Mouse (Mus musculus) limb, embryonic 14.5 days (tissue): ENCODE data around the gene Adrb1. TPM values are rescaled to one million over a fixed set of nuclear protein-coding genes. Genes with fewer than 3 reads are reported as not detected.

Source experiments
- ATAC-seq: fragments of 200-750 bp; cut with Nextera tagmentation; 2 replicates; pipeline ENCODE4 v1.8.0; 2017; ENCODE audit warnings: low read depth, moderate number of reproducible peaks, moderate TSS enrichment; ENCODE audit not compliant: low FRiP score
- DNase-seq: peaks from one replicate; pipeline ENCODE4 v3.0.0-alpha.2; 2015; ENCODE audit warnings: low spot score
- H3K27ac ChIP-seq: fragments of 300-500 bp; sonication (generic); replicated peaks from 2 replicates; pipeline ENCODE4 v1.5.1; 2014; ENCODE audit warnings: low read depth, mild to moderate bottlenecking, low read length, moderate library complexity, mixed read lengths
- H3K27me3 ChIP-seq: fragments of 300-500 bp; sonication (generic); 2 replicates; pipeline ENCODE4 v1.6.1; 2014; ENCODE audit warnings: low read length, mixed read lengths; ENCODE audit not compliant: control insufficient read depth, insufficient read depth
- H3K36me3 ChIP-seq: fragments of 300-500 bp; sonication (generic); 2 replicates; pipeline ENCODE4 v1.6.1; 2014; ENCODE audit warnings: mild to moderate bottlenecking, low read length, moderate library complexity, mixed read lengths; ENCODE audit not compliant: control insufficient read depth, insufficient read depth
- H3K4me1 ChIP-seq: fragments of 300-500 bp; sonication (generic); 2 replicates; pipeline ENCODE4 v1.6.1; 2014; ENCODE audit warnings: antibody characterized with exemption, low read length, mixed read lengths; ENCODE audit not compliant: control insufficient read depth, insufficient read depth
- H3K4me2 ChIP-seq: fragments of 300-500 bp; sonication (generic); replicated peaks from 2 replicates; pipeline ENCODE4 v1.6.1; 2014; ENCODE audit warnings: low read depth, mild to moderate bottlenecking, low read length, moderate library complexity; ENCODE audit not compliant: severe bottlenecking
- H3K4me3 ChIP-seq: fragments of 300-500 bp; sonication (generic); replicated peaks from 2 replicates; pipeline ENCODE4 v1.5.1; 2014; ENCODE audit warnings: low read length
- H3K9ac ChIP-seq: fragments of 300-500 bp; sonication (generic); 2 replicates; pipeline ENCODE4 v1.6.1; 2014; ENCODE audit warnings: mild to moderate bottlenecking, low read depth, low read length, moderate library complexity; ENCODE audit not compliant: severe bottlenecking
- H3K9me3 ChIP-seq: fragments of 300-500 bp; sonication (generic); 2 replicates; pipeline ENCODE4 v1.6.1; 2016; ENCODE audit warnings: low read length; ENCODE audit not compliant: control insufficient read depth
- POLR2A ChIP-seq: fragments of 200-500 bp; IDR thresholded peaks from 2 replicates; pipeline ENCODE4 v1.8.0; 2012; ENCODE audit warnings: inconsistent platforms, mild to moderate bottlenecking, moderate library complexity, borderline replicate concordance; ENCODE audit not compliant: insufficient read depth, insufficient read length; ENCODE audit errors: extremely low read depth
- WGBS: fragments of 180-500 bp; shearing (Covaris S2); extraction: QIAGEN DNeasy Blood & Tissue Kit; methylation state at CpG from one replicate; pipeline ENCODE4 v1.1.7; 2014; 5-methylcytosine and 5-hydroxymethylcytosine counted together
- polyA plus RNA-seq, 2 experiments: library from polyadenylated mRNA; depleted of rRNA in 1 of 2; stranded (reverse) in 1 of 2; unstranded in 1 of 2; fragments of >200 nt; fragmentation: Nextera tagmentation in 1 of 2; extraction: Ambion mirVana in 1 of 2; gene quantifications; 2 replicates each; pipeline versions ENCODE4 v1.2.1 to v1.2.3; 2012 to 2014

Gene Adrb1
- polyA plus RNA-seq, 2 experiments = 1.3 to 1.7 TPM

DNA sequence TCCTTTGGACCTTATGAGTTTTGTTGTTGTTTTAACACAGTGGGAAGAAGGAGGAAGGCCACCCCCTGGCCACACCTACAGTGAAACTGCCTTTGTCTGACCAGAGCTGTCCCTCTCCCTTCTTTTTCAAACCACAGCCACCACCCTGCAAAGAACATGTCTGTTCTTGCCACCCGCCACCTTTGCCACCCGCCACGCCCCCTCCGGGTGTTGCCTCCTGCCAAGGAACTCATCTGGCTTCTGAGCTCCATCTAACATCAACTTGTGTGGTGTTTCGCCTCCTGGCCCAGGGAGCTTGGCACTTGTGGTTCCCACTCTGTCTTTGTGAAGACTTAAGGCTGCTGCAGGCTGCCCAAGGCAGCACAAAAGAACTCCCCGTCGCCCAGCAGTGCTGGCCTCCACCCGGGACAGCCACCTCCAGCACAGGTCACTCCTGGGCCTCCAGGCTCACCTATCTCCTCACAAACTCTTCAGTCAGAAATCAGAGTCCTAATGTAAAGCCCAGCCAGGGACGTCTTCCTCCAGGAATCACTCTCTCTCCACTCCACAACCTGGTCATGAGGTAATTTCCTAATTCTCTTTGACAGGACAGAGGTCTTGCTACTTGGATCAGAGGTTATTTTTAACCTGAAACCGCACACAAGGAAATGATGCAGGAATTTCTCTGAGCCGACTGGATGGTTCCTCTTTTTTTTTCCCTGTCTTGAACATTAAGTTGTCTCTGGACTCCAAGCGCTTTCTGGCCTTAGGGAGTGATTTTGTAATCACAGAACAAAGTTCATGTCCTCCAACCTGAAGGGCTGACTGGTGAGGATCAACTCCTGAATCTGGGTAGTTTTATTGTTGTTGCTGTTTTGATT is 18.5 kb upstream of the Adrb1 start:
- Histone ChIP-seq H3K4me3 (no peak overlapping the region), H3K27me3 (no peaks in the 10 kb centered on the region), H3K9me3 (no peaks in the 10 kb centered on the region), H3K4me1 (0 out of 2 replicates have a peak, but pooled peaks cover 2% of the 10 kb centered on the region), H3K9ac (no peak overlapping the region), H3K27ac (no peak overlapping the region), H3K36me3 (no peaks in the 10 kb centered on the region), H3K4me2 (no peak overlapping the region)
- 70% methylated on average over 12 of the region's 12 CpGs for WGBS
- no peak for TF ChIP-seq POLR2A
- no peak for ATAC-seq
- DNase-seq = no peak

- no peaks in the 10 kb centered on the region for H3K36me3 ChIP-seq
- H3K27ac ChIP-seq = no peak overlapping the region
- H3K4me3 ChIP-seq = no peak overlapping the region
- ATAC-seq (no peak), DNase-seq (no peak)
- H3K4me2 ChIP-seq = no peak overlapping the region
- no peaks in the 10 kb centered on the region for H3K27me3 ChIP-seq
- H3K4me1 ChIP-seq = 0 out of 2 replicates have a peak, but pooled peaks cover 2% of the 10 kb centered on the region
- TF ChIP-seq POLR2A = no peak
- WGBS = 46% methylated on average over 8 of the region's 8 CpGs
- no peak overlapping the region for H3K9ac ChIP-seq
- no peaks in the 10 kb centered on the region for H3K9me3 ChIP-seq
Measured at GRCm38 (mm10) chr19:56705026-56705675, 16.8 kb upstream of the Adrb1 start.

DNA sequence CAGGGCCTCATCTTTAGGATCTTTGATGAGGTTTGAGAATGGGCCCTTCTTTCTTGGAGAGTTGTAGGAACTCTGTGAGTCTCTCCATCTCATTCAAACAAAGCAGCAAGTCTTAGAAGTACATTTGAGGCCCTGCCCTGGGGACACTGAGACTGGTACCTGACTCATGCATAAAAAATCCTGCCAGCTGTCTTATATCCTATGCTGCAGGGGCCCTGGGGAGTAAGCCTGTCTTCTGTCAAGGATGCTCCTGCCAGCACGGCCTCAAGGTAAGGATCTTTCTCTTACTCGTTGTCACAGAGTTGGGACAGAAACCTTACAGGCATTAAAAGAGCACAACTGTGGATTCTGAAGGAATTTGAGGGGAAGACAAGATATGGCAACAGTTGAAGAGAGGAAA is 13.2 kb upstream of the Adrb1 start:
- no peak overlapping the region for H3K9ac ChIP-seq
- no peak overlapping the region for H3K27ac ChIP-seq
- H3K27me3 ChIP-seq = no peaks in the 10 kb centered on the region
- no peaks in the 10 kb centered on the region for H3K4me1 ChIP-seq
- no peak for TF ChIP-seq POLR2A
- no peaks in the 10 kb centered on the region for H3K36me3 ChIP-seq
- no peak overlapping the region for H3K4me2 ChIP-seq
- H3K4me3 ChIP-seq = no peak overlapping the region
- DNase-seq (no peak), ATAC-seq (no peak)
- no peaks in the 10 kb centered on the region for H3K9me3 ChIP-seq
- 55% methylated on average over 2 of the region's 2 CpGs for WGBS

GRCm38 (mm10) chr19:56710131-56710905 is 11.7 kb upstream of the Adrb1 start:
- Histone ChIP-seq H3K36me3 (no peaks in the 10 kb centered on the region), H3K27ac (no peak overlapping the region), H3K27me3 (no peaks in the 10 kb centered on the region), H3K4me3 (no peak overlapping the region), H3K9me3 (no peaks in the 10 kb centered on the region), H3K4me2 (no peak overlapping the region), H3K9ac (no peak overlapping the region), H3K4me1 (no peaks in the 10 kb centered on the region)
- DNase-seq (no peak), ATAC-seq (no peak)
- TF ChIP-seq POLR2A = no peak
- 81% methylated on average over 17 of the region's 17 CpGs for WGBS

- ATAC-seq (no peak), DNase-seq (no peak)
- Histone ChIP-seq H3K4me1 (no peaks in the 10 kb centered on the region), H3K4me3 (no peak overlapping the region), H3K4me2 (no peak overlapping the region), H3K9ac (no peak overlapping the region), H3K27me3 (peaks cover 7% of the 10 kb centered on the region; the same call in 1 of the 2 replicates), H3K36me3 (no peaks in the 10 kb centered on the region), H3K9me3 (no peaks in the 10 kb centered on the region), H3K27ac (no peak overlapping the region)
- WGBS = 88% methylated on average over 5 of the region's 5 CpGs
- TF ChIP-seq POLR2A = no peak
Measured at GRCm38 (mm10) chr19:56713613-56714012, 8.4 kb upstream of the Adrb1 start.
